Mouse (Mus musculus): Measurements from ENCODE around the gene Ccdc88a.

The Ccdc88a gene

DNA sequence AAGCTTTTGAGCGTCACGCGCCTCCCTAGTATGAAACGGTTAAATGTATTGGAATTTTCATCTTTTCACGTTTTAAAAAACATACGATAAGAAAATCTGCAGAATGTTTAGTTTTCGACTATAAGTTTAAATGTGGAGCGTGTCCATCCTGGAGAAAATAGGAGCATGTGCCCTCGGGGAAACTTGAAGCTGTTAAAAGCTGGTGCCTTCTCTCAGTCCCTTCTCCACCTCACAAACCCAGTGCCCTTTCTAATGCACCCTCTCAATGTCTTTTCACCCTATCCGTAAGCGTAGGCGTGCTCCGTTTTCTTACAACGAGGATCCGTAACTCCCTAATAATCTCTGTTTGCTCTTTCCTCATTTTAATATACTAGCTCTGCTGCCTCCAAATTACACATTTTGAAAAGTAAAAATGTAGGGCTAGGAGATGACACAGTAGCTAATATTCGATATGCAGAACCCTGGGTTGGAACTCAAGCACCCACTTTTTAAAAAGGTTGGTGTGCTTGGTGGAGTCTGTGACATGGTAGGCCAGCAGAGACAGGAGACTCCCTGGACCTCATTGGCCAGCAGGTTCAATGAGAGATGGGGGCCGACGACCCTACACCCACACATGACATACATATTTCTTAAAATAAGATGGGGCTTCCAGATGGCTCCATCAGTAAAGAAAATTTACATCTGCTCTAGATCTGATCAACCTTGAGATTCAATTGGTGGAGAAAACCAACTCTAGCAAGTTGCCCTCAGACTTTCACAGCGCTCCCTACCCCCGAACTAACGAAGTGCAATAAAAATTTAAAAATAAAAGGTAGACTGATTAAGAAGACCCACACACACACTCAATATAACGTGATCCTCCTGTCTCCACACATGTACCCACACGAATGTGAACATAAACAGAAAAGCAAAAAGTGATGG, 175.3 kb downstream of the Ccdc88a start:
- no peak for DNase-seq (ENCODE audit: low spot score)

GRCm38 (mm10) chr11:29549425-29549778, 175.9 kb downstream of the Ccdc88a start:
- peak; percentile 39 for DNase-seq (ENCODE audit: low spot score)
